Mouse (Mus musculus): ENCODE results near the gene Ablim1. TPM values are rescaled to one million over a fixed set of nuclear protein-coding genes. Genes with fewer than 3 reads are reported as not detected.
A peak's percentile ranks its signal among the peaks of the same experiment; 100 is the strongest.

Ablim1 gene
- polyA plus RNA-seq, 2 experiments: 3.0 to 4.7 TPM

DNA sequence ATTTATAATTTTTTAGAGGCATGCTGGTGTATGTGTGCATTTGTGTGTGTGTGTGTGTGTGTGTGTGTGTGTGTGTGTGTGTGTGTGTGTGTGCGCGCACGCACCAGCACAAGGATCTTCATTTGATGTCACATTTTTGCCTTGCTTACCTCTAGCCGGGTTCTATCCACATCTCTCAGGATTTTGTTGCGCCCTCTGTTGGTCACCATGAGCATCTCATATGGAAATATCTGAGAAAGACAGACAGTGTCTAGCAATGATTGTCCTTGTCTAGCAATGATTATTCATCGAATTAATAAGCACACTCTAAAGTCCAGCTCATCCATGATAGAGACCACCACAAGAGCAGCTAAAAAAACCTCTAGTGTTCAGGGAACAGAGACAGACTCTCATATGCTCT, 275.5 kb downstream of the Ablim1 start:
- Histone ChIP-seq H3K36me3 (replicated peaks; ENCODE audit: control insufficient read depth, insufficient read depth, low read depth) (no peaks in the 10 kb centered on the region), H3K27ac (no peak overlapping the region), H3K9ac (replicated peaks) (no peak overlapping the region), H3K27me3 (ENCODE audit: control insufficient read depth, insufficient read depth, low read length) (no peaks in the 10 kb centered on the region), H3K9me3 (ENCODE audit: control insufficient read depth, low read length) (no peaks in the 10 kb centered on the region), H3K4me2 (ENCODE audit: low read depth) (no peak overlapping the region), H3K4me3 (ENCODE audit: insufficient read depth in 1 of 2, low read depth in 2 of 2, low read length in 2 of 2) (no peak overlapping the region), H3K4me1 (replicated peaks; ENCODE audit: control insufficient read depth in 2 of 2, insufficient read depth in 2 of 2, low read length in 1 of 2) (no peaks in the 10 kb centered on the region)
- WGBS (ENCODE audit: insufficient replicate concordance): 58% methylated on average over 6 of the region's 6 CpGs
- DNase-seq (ENCODE audit: low read depth in 3 of 3, low spot score in 3 of 3) (peak in 2 of 3 experiments; percentile 3 to 10), ATAC-seq (ENCODE audit: insufficient read depth) (no peak)
- TF ChIP-seq CTCF (IDR thresholded peaks at IDR 0.05; ENCODE audit: low read depth) (peak; percentile 44; the same call in 1 of the 2 replicates), EP300 (IDR thresholded peaks at IDR 0.05; ENCODE audit: low read depth) (no peak)

DNA sequence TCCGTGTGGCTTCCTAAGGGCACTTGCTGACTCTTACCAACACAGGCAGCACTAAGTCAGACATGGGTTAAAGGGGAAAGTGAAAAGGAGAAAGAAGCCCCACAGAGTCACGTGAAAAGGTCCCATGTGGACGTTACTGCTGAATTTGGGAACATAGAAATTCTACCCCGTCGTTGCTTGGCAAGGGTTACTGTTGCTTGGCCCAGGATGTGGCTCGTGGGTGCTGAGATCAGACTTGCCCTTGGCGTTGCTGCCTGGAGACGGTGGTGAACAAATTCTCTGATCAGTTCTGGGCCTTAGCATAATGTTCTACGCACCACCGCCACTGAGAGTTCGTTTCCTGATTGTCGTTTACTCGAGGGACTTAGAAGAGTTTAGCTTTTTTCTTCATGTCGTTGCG, 277.9 kb downstream of the Ablim1 start:
- no peak overlapping the region for H3K27ac ChIP-seq
- H3K9me3 ChIP-seq (ENCODE audit: control insufficient read depth, low read length): no peaks in the 10 kb centered on the region
- no peaks in the 10 kb centered on the region for H3K27me3 ChIP-seq (ENCODE audit: control insufficient read depth, insufficient read depth, low read length)
- WGBS (ENCODE audit: insufficient replicate concordance): 73% methylated on average over 15 of the region's 15 CpGs
- no peak overlapping the region for H3K4me3 ChIP-seq (ENCODE audit: insufficient read depth in 1 of 2, low read depth in 2 of 2, low read length in 2 of 2)
- no peak for DNase-seq (ENCODE audit: low read depth in 3 of 3, low spot score in 3 of 3)
- H3K4me1 ChIP-seq (replicated peaks; ENCODE audit: control insufficient read depth in 2 of 2, insufficient read depth in 2 of 2, low read length in 1 of 2): no peaks in the 10 kb centered on the region
- no peak overlapping the region for H3K4me2 ChIP-seq (ENCODE audit: low read depth)
- ATAC-seq (ENCODE audit: insufficient read depth): no peak
- H3K36me3 ChIP-seq (replicated peaks; ENCODE audit: control insufficient read depth, insufficient read depth, low read depth): no peaks in the 10 kb centered on the region
- H3K9ac ChIP-seq (replicated peaks): no peak overlapping the region
- TF ChIP-seq CTCF (IDR thresholded peaks at IDR 0.05; ENCODE audit: low read depth): no peak
- TF ChIP-seq EP300 (IDR thresholded peaks at IDR 0.05; ENCODE audit: low read depth): no peak

- no peak overlapping the region for H3K27ac ChIP-seq
- TF ChIP-seq CTCF (IDR thresholded peaks at IDR 0.05; ENCODE audit: low read depth): peak; percentile 76
- TF ChIP-seq EP300 (IDR thresholded peaks at IDR 0.05; ENCODE audit: low read depth): no peak
- no peak overlapping the region for H3K4me2 ChIP-seq (ENCODE audit: low read depth)
- H3K36me3 ChIP-seq (replicated peaks; ENCODE audit: control insufficient read depth, insufficient read depth, low read depth): no peaks in the 10 kb centered on the region
- no peaks in the 10 kb centered on the region for H3K9me3 ChIP-seq (ENCODE audit: control insufficient read depth, low read length)
- H3K4me1 ChIP-seq (replicated peaks; ENCODE audit: control insufficient read depth in 2 of 2, insufficient read depth in 2 of 2, low read length in 1 of 2): peaks cover 0 to 1% of the 10 kb centered on the region in 2 experiments; a peak in 1 of 4 replicates
- no peak overlapping the region for H3K4me3 ChIP-seq (ENCODE audit: insufficient read depth in 1 of 2, low read depth in 2 of 2, low read length in 2 of 2)
- no peak overlapping the region for H3K9ac ChIP-seq (replicated peaks)
- WGBS (ENCODE audit: insufficient replicate concordance): 57% methylated on average over 4 of the region's 4 CpGs
- no peak for ATAC-seq (ENCODE audit: insufficient read depth)
- peak in 1 of 3 experiments; percentile 5 for DNase-seq (ENCODE audit: low read depth in 3 of 3, low spot score in 3 of 3)
- no peaks in the 10 kb centered on the region for H3K27me3 ChIP-seq (ENCODE audit: control insufficient read depth, insufficient read depth, low read length)
These were observed 283.1 kb downstream of the Ablim1 start for GRCm38 (mm10) chr19:57031582-57031981.

- H3K27me3 ChIP-seq (ENCODE audit: control insufficient read depth, insufficient read depth, low read length): no peaks in the 10 kb centered on the region
- no peak for ATAC-seq (ENCODE audit: insufficient read depth)
- H3K36me3 ChIP-seq (replicated peaks; ENCODE audit: control insufficient read depth, insufficient read depth, low read depth): no peaks in the 10 kb centered on the region
- TF ChIP-seq CTCF (IDR thresholded peaks at IDR 0.05; ENCODE audit: low read depth) (no peak), EP300 (IDR thresholded peaks at IDR 0.05; ENCODE audit: low read depth) (no peak)
- H3K27ac ChIP-seq: no peak overlapping the region
- WGBS (ENCODE audit: insufficient replicate concordance): 64% methylated on average over 6 of the region's 6 CpGs
- H3K4me2 ChIP-seq (ENCODE audit: low read depth): no peak overlapping the region
- H3K4me1 ChIP-seq (replicated peaks; ENCODE audit: control insufficient read depth in 2 of 2, insufficient read depth in 2 of 2, low read length in 1 of 2): peaks cover 0 to 1% of the 10 kb centered on the region in 2 experiments; a peak in 1 of 4 replicates
- H3K4me3 ChIP-seq (ENCODE audit: insufficient read depth in 1 of 2, low read depth in 2 of 2, low read length in 2 of 2): no peak overlapping the region
- no peak overlapping the region for H3K9ac ChIP-seq (replicated peaks)
- H3K9me3 ChIP-seq (ENCODE audit: control insufficient read depth, low read length): no peaks in the 10 kb centered on the region
- DNase-seq (ENCODE audit: low read depth in 3 of 3, low spot score in 3 of 3): no peak
These were observed 285.3 kb downstream of the Ablim1 start for GRCm38 (mm10) chr19:57029461-57029860.

DNA sequence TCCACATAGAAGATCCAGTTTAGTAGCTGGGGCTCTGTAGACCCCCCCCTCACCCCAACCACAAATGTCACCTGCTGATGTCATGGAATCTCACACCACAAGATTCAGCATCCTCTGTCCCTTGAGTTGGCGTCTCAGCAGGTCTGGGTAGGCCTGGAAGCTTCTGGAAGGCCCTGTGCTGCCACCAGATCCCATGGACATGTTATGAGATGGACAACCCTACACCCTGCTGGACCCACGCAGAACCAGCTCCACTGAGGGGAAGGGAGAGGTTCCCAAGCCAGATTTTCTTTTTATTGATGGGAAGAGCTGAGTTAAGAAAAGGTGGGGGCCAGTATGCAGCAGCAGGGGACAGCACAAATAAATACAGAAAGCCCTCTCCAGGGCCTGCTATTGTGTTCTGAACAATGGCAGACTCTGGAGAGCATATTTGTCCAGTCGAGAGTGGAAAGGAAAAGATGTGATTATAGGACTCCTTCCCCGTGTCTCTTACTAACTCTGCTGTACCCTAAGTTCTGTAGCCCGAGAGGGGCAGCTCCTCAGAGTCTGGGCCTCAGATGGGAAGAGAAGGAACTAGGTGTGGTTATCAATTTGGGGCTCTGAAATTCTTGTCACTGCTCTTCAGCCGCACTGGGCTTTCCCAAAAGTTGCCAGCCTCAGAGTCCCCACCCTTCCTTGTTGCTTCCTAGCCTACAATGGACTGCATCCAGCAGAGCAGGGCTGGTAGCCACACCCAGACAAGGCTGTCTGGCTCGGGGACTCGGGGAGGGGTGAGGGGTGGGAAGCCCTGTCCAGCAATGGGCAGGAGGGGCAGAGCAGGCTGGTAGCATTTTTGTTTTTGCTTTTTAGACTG, 286.2 kb downstream of the Ablim1 start:
- ATAC-seq (ENCODE audit: insufficient read depth) (no peak), DNase-seq (ENCODE audit: low read depth in 3 of 3, low spot score in 3 of 3) (no peak)
- Histone ChIP-seq H3K9me3 (ENCODE audit: control insufficient read depth, low read length) (no peaks in the 10 kb centered on the region), H3K4me2 (ENCODE audit: low read depth) (no peak overlapping the region), H3K27ac (no peak overlapping the region), H3K27me3 (ENCODE audit: control insufficient read depth, insufficient read depth, low read length) (no peaks in the 10 kb centered on the region), H3K36me3 (replicated peaks; ENCODE audit: control insufficient read depth, insufficient read depth, low read depth) (no peaks in the 10 kb centered on the region), H3K4me1 (replicated peaks; ENCODE audit: control insufficient read depth in 2 of 2, insufficient read depth in 2 of 2, low read length in 1 of 2) (peaks cover 0 to 1% of the 10 kb centered on the region in 2 experiments; a peak in 1 of 4 replicates), H3K4me3 (ENCODE audit: insufficient read depth in 1 of 2, low read depth in 2 of 2, low read length in 2 of 2) (no peak overlapping the region), H3K9ac (replicated peaks) (no peak overlapping the region)
- WGBS (ENCODE audit: insufficient replicate concordance): 37% methylated on average over 8 of the region's 8 CpGs
- TF ChIP-seq CTCF (IDR thresholded peaks at IDR 0.05; ENCODE audit: low read depth): no peak
- no peak for TF ChIP-seq EP300 (IDR thresholded peaks at IDR 0.05; ENCODE audit: low read depth)
